ENCODE assay signal across 8 mouse cellular contexts in the genomic region with DNA sequence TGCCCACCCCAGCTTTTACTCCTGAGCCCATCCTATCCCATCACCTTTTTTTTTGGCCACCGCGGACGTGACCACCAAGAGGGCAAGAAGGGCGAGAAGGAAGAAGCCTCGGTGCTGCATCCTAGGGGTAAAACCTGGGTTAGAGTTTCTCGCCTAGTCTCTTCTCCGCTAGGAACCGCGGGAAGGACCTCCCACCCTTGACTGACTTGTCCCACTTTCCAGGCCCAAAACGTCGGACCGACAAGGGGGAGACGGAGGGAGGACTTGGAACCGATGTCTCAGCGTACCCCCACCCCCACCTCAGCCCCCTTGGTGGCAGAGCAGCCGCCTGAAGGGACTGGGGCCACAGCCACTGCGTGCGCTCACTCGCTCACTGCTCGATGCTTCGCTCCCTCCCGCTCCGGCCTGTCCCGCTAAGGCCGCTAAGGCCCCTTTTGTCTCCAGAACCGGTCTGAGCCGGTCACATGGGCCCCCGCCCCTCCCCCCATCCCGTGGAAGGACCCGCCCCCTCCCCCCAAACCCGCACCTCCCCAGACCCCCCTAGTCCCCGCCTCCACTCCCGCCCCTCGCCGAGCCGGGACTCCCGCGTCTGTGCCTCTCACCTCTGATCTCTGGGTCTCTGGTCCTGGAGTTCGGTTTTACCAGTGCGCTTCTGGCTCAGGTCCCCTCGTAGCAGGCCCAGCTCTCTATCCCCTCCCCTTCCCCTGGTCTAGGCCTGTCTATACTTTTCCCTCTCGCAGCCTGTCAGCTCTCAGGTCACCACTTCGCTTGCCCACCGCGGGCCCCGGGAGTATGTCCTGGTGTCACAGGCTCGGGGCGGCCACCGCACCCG. TPM values are rescaled to one million over a fixed set of nuclear protein-coding genes. Genes with fewer than 3 reads are reported as not detected.
DNase-seq lines count a peak whose midpoint lies in the region; ATAC-seq and TF ChIP-seq lines count a peak whose summit lies in the region.

No protein-coding gene starts in this region.

- peak overlapping the region; percentile 97 for H3K27ac ChIP-seq in embryonic facial prominence, embryonic 13.5 days

- H3K9me3 ChIP-seq in G1E (replicated peaks): no peaks in the 10 kb centered on the region
- H3K9me3 ChIP-seq in embryonic facial prominence, embryonic 13.5 days: no peaks in the 10 kb centered on the region

- H3K36me3 ChIP-seq in G1E (replicated peaks): peaks cover 61% of the 10 kb centered on the region
- peaks cover 43% of the 10 kb centered on the region for H3K36me3 ChIP-seq in embryonic facial prominence, embryonic 13.5 days

- peaks cover 26% of the 10 kb centered on the region; the same call in 1 of the 2 replicates for H3K27me3 ChIP-seq in G1E (ENCODE audit: insufficient read depth, low read length)
- no peaks in the 10 kb centered on the region for H3K27me3 ChIP-seq in embryonic facial prominence, embryonic 13.5 days

- peak overlapping the region; percentile 90 for H3K4me2 ChIP-seq in embryonic facial prominence, embryonic 13.5 days

- peak; percentile 93 for DNase-seq in heart, adult 11 months
- DNase-seq in heart, adult 9 months (ENCODE audit: low spot score in 2 of 2): no peak
- DNase-seq in G1E (ENCODE audit: low spot score): no peak
- peak; percentile 55 for DNase-seq in induced T-regulatory cell, adult 2 months (ENCODE audit: low read depth)
- peak; percentile 66 to 79 for DNase-seq in lung, postnatal 4 days
- peak; percentile 90 for DNase-seq in yolk sac, embryonic 10.5 days (ENCODE audit: low spot score)

- peak overlapping the region; percentile 58; the same call in 1 of the 2 replicates for H3K4me3 ChIP-seq in G1E (ENCODE audit: low read depth, low read length)
- H3K4me3 ChIP-seq in embryonic facial prominence, embryonic 13.5 days: peak overlapping the region; percentile 86

- ATAC-seq in G1E (ENCODE audit: extremely low read depth, insufficient number of reproducible peaks, low FRiP score, poor library complexity, severe bottlenecking): no peak
- ATAC-seq in embryonic facial prominence, embryonic 13.5 days (ENCODE audit: insufficient number of reproducible peaks, insufficient read depth, low FRiP score, low TSS enrichment, low read depth): peak; percentile 50
- no peak for ATAC-seq in activated CD4-positive, CD25-positive, alpha-beta regulatory T cell, adult 4 months

- WGBS in embryonic facial prominence, embryonic 13.5 days: under 1% methylated on average over 49 of the region's 50 CpGs

- peaks cover 84% of the 10 kb centered on the region for H3K4me1 ChIP-seq in G1E (ENCODE audit: insufficient read depth, low read depth, low read length)
- H3K4me1 ChIP-seq in embryonic facial prominence, embryonic 13.5 days: peaks cover 42% of the 10 kb centered on the region

- no peak for TF ChIP-seq CTCF in G1E (IDR thresholded peaks at IDR 0.05; ENCODE audit: low read depth, low read length)

- H3K9ac ChIP-seq in embryonic facial prominence, embryonic 13.5 days: peak overlapping the region; percentile 97

RNA-seq across cellular contexts. Expression of gene Mdk, which starts 0.6 kb away (rescaled TPM):
- total RNA-seq in G1E (2014; fragmentation: Nextera tagmentation) (4.5 and 4.9 TPM in 2 replicates), G1E (2017) (0.76 and 0.81 TPM in 2 replicates)
- polyA plus RNA-seq in G1E (2012): 5.5 and 5.8 TPM in 2 replicates
- 1,381 and 1,602 TPM in 2 replicates for polyA plus RNA-seq in embryonic facial prominence, embryonic 13.5 days (2015; fragmentation: Nextera tagmentation; extraction: Ambion mirVana)
- 1 to 10 TPM; 1.2 to 2.0 TPM for polyA plus RNA-seq in activated CD4-positive, CD25-positive, alpha-beta regulatory T cell, adult 4 months (2017; shearing (Covaris generic))

RNA-seq across cellular contexts. Expression of gene Chrm4, which starts 4.5 kb away (rescaled TPM):
- total RNA-seq in G1E (2014; fragmentation: Nextera tagmentation): 0.60 TPM in 1 of 2 replicates, not detected in the other
- total RNA-seq in G1E (2017): 0.11 and 0.23 TPM in 2 replicates
- polyA plus RNA-seq in G1E (2012): 0.04 TPM in 1 of 2 replicates, not detected in the other
- polyA plus RNA-seq in embryonic facial prominence, embryonic 13.5 days (2015; fragmentation: Nextera tagmentation; extraction: Ambion mirVana): 0.18 and 0.32 TPM in 2 replicates
- polyA plus RNA-seq in activated CD4-positive, CD25-positive, alpha-beta regulatory T cell, adult 4 months (2017; shearing (Covaris generic)): 1 to 10 TPM in 1 of 2 experiments, under 1 TPM in 1; 0.54 to 1.2 TPM

RNA-seq across cellular contexts. Expression of gene Gm9821, which starts 14.0 kb away (rescaled TPM):
- total RNA-seq in G1E (2014; fragmentation: Nextera tagmentation) (not detected in 2 replicates), G1E (2017) (1.6 and 1.8 TPM in 2 replicates)
- 0.07 and 0.10 TPM in 2 replicates for polyA plus RNA-seq in G1E (2012)
- polyA plus RNA-seq in embryonic facial prominence, embryonic 13.5 days (2015; fragmentation: Nextera tagmentation; extraction: Ambion mirVana): 0.39 and 0.61 TPM in 2 replicates
- 1 to 10 TPM; 1.6 to 2.4 TPM for polyA plus RNA-seq in activated CD4-positive, CD25-positive, alpha-beta regulatory T cell, adult 4 months (2017; shearing (Covaris generic))

RNA-seq across cellular contexts. Expression of gene Dgkz, which starts 44.1 kb away (rescaled TPM):
- 290 and 308 TPM in 2 replicates for total RNA-seq in G1E (2014; fragmentation: Nextera tagmentation)
- 115 and 146 TPM in 2 replicates for total RNA-seq in G1E (2017)
- 403 and 416 TPM in 2 replicates for polyA plus RNA-seq in G1E (2012)
- 34.2 and 41.9 TPM in 2 replicates for polyA plus RNA-seq in embryonic facial prominence, embryonic 13.5 days (2015; fragmentation: Nextera tagmentation; extraction: Ambion mirVana)
- polyA plus RNA-seq in activated CD4-positive, CD25-positive, alpha-beta regulatory T cell, adult 4 months (2017; shearing (Covaris generic)): 100 to 1,000 TPM in 1 of 2 experiments, 10 to 100 TPM in 1; 98.3 to 132 TPM

Comparison
In these comparisons a context has a peak if more than half of its experiments do, and no peak if none do; other contexts are left out.
1. DNase-seq: peak in heart, adult 11 months (single experiment), induced T-regulatory cell, adult 2 months (single experiment), lung, postnatal 4 days (2 of 2) and yolk sac, embryonic 10.5 days (single experiment); none in heart, adult 9 months (0 of 2) and G1E (single experiment).
2. RNA of gene Mdk, which starts 0.6 kb away (polyA plus RNA-seq): 1,381 to 1,602 TPM in embryonic facial prominence, embryonic 13.5 days; 5.5 to 5.8 TPM in G1E and 1.2 to 2.0 TPM in activated CD4-positive, CD25-positive, alpha-beta regulatory T cell, adult 4 months; every median in the first group is over 100 times any median in the second.